Mouse (Mus musculus): ENCODE measurements at regions not wholly inside any gene's neighbourhood (a gene's known extent, or its start where the extent isn't known, plus 50 kb on each side); places are given as distances from the start of the nearest gene placed in this dataset.

GRCm38 (mm10) chr4:25464069-25464468 is 182.4 kb upstream of the Ufl1 start:
- Histone ChIP-seq H3K36me3 (ENCODE audit: control insufficient read depth, insufficient read depth, low read length) (no peaks in the 10 kb centered on the region), H3K9ac (ENCODE audit: low read depth, low read length) (no peak overlapping the region), H3K4me3 (ENCODE audit: insufficient read depth, low read depth, low read length) (no peak overlapping the region), H3K27me3 (ENCODE audit: control insufficient read depth, insufficient read depth, low read length) (no peaks in the 10 kb centered on the region), H3K27ac (replicated peaks; ENCODE audit: insufficient read depth, low read depth, low read length) (no peak overlapping the region), H3K79me2 (ENCODE audit: control insufficient read depth, insufficient read depth, low read length) (no peaks in the 10 kb centered on the region), H3K4me1 (ENCODE audit: control insufficient read depth, insufficient read depth, low read length) (no peaks in the 10 kb centered on the region)
- no peak for DNase-seq (ENCODE audit: extremely low read depth, low read depth, low spot score)
- WGBS: 95% methylated on average over 1 of the region's 1 CpGs
- TF ChIP-seq POLR2A (IDR thresholded peaks at IDR 0.05; ENCODE audit: extremely low read depth, insufficient read depth, low read length): no peak

GRCm38 (mm10) chr4:25460127-25460526 is 178.5 kb upstream of the Ufl1 start:
- WGBS: 98% methylated on average over 1 of the region's 1 CpGs
- Histone ChIP-seq H3K79me2 (ENCODE audit: control insufficient read depth, insufficient read depth, low read length) (no peaks in the 10 kb centered on the region), H3K9ac (ENCODE audit: low read depth, low read length) (no peak overlapping the region), H3K4me3 (ENCODE audit: insufficient read depth, low read depth, low read length) (no peak overlapping the region), H3K27ac (replicated peaks; ENCODE audit: insufficient read depth, low read depth, low read length) (no peak overlapping the region), H3K36me3 (ENCODE audit: control insufficient read depth, insufficient read depth, low read length) (no peaks in the 10 kb centered on the region), H3K4me1 (ENCODE audit: control insufficient read depth, insufficient read depth, low read length) (peaks cover under 1% of the 10 kb centered on the region; the same call in 1 of the 2 replicates), H3K27me3 (ENCODE audit: control insufficient read depth, insufficient read depth, low read length) (no peaks in the 10 kb centered on the region)
- DNase-seq (ENCODE audit: extremely low read depth, low read depth, low spot score): no peak
- TF ChIP-seq POLR2A (IDR thresholded peaks at IDR 0.05; ENCODE audit: extremely low read depth, insufficient read depth, low read length) (no peak), CTCF (IDR thresholded peaks at IDR 0.05; ENCODE audit: low read depth, low read length) (no peak)

- H3K79me2 ChIP-seq (ENCODE audit: control insufficient read depth, insufficient read depth, low read length): no peaks in the 10 kb centered on the region
- no peak overlapping the region for H3K27ac ChIP-seq (replicated peaks; ENCODE audit: insufficient read depth, low read depth, low read length)
- 29% methylated on average over 3 of the region's 3 CpGs for WGBS
- no peak for TF ChIP-seq CTCF (IDR thresholded peaks at IDR 0.05; ENCODE audit: low read depth, low read length)
- TF ChIP-seq POLR2A (IDR thresholded peaks at IDR 0.05; ENCODE audit: extremely low read depth, insufficient read depth, low read length): no peak
- H3K4me3 ChIP-seq (ENCODE audit: insufficient read depth, low read depth, low read length): no peak overlapping the region
- no peaks in the 10 kb centered on the region for H3K27me3 ChIP-seq (ENCODE audit: control insufficient read depth, insufficient read depth, low read length)
- no peak overlapping the region for H3K9ac ChIP-seq (ENCODE audit: low read depth, low read length)
- H3K4me1 ChIP-seq (ENCODE audit: control insufficient read depth, insufficient read depth, low read length): peaks cover 3% of the 10 kb centered on the region; the same call in 1 of the 2 replicates
- peak; percentile 98 for DNase-seq (ENCODE audit: extremely low read depth, low read depth, low spot score)
- no peaks in the 10 kb centered on the region for H3K36me3 ChIP-seq (ENCODE audit: control insufficient read depth, insufficient read depth, low read length)
Measured at GRCm38 (mm10) chr4:25454752-25455151, 173.1 kb upstream of the Ufl1 start.

- TF ChIP-seq CTCF (IDR thresholded peaks at IDR 0.05; ENCODE audit: low read depth, low read length) (no peak), POLR2A (IDR thresholded peaks at IDR 0.05; ENCODE audit: extremely low read depth, insufficient read depth, low read length) (no peak)
- Histone ChIP-seq H3K27ac (replicated peaks; ENCODE audit: insufficient read depth, low read depth, low read length) (no peak overlapping the region), H3K9ac (ENCODE audit: low read depth, low read length) (no peak overlapping the region), H3K4me1 (ENCODE audit: control insufficient read depth, insufficient read depth, low read length) (peaks cover 3% of the 10 kb centered on the region; the same call in 1 of the 2 replicates), H3K4me3 (ENCODE audit: insufficient read depth, low read depth, low read length) (no peak overlapping the region), H3K36me3 (ENCODE audit: control insufficient read depth, insufficient read depth, low read length) (no peaks in the 10 kb centered on the region), H3K27me3 (ENCODE audit: control insufficient read depth, insufficient read depth, low read length) (no peaks in the 10 kb centered on the region), H3K79me2 (ENCODE audit: control insufficient read depth, insufficient read depth, low read length) (no peaks in the 10 kb centered on the region)
- 92% methylated on average over 6 of the region's 6 CpGs for WGBS
- no peak for DNase-seq (ENCODE audit: extremely low read depth, low read depth, low spot score)
Measured at GRCm38 (mm10) chr4:25453127-25453806, 171.6 kb upstream of the Ufl1 start.

GRCm38 (mm10) chr4:25451865-25452264 is 170.2 kb upstream of the Ufl1 start:
- Histone ChIP-seq H3K4me3 (ENCODE audit: insufficient read depth, low read depth, low read length) (no peak overlapping the region), H3K4me1 (ENCODE audit: control insufficient read depth, insufficient read depth, low read length) (peaks cover 3% of the 10 kb centered on the region; the same call in 1 of the 2 replicates), H3K79me2 (ENCODE audit: control insufficient read depth, insufficient read depth, low read length) (no peaks in the 10 kb centered on the region), H3K27me3 (ENCODE audit: control insufficient read depth, insufficient read depth, low read length) (no peaks in the 10 kb centered on the region), H3K27ac (replicated peaks; ENCODE audit: insufficient read depth, low read depth, low read length) (no peak overlapping the region), H3K36me3 (ENCODE audit: control insufficient read depth, insufficient read depth, low read length) (no peaks in the 10 kb centered on the region), H3K9ac (ENCODE audit: low read depth, low read length) (no peak overlapping the region)
- TF ChIP-seq POLR2A (IDR thresholded peaks at IDR 0.05; ENCODE audit: extremely low read depth, insufficient read depth, low read length) (no peak), CTCF (IDR thresholded peaks at IDR 0.05; ENCODE audit: low read depth, low read length) (no peak)
- DNase-seq (ENCODE audit: extremely low read depth, low read depth, low spot score): no peak
- WGBS: 86% methylated on average over 6 of the region's 6 CpGs

GRCm38 (mm10) chr4:25432203-25432602 is 150.6 kb upstream of the Ufl1 start:
- DNase-seq (ENCODE audit: extremely low read depth, low read depth, low spot score): peak; percentile 87
- no peaks in the 10 kb centered on the region for H3K4me1 ChIP-seq (ENCODE audit: control insufficient read depth, insufficient read depth, low read length)
- TF ChIP-seq POLR2A (IDR thresholded peaks at IDR 0.05; ENCODE audit: extremely low read depth, insufficient read depth, low read length): no peak
- TF ChIP-seq CTCF (IDR thresholded peaks at IDR 0.05; ENCODE audit: low read depth, low read length): no peak
- no peak overlapping the region; the same call in 1 of the 2 replicates for H3K4me3 ChIP-seq (ENCODE audit: insufficient read depth, low read depth, low read length)
- peak overlapping the region; percentile 8; the same call in 1 of the 2 replicates for H3K27ac ChIP-seq (replicated peaks; ENCODE audit: insufficient read depth, low read depth, low read length)
- H3K9ac ChIP-seq (ENCODE audit: low read depth, low read length): no peak overlapping the region
- H3K36me3 ChIP-seq (ENCODE audit: control insufficient read depth, insufficient read depth, low read length): no peaks in the 10 kb centered on the region
- 76% methylated on average over 8 of the region's 8 CpGs for WGBS
- no peaks in the 10 kb centered on the region for H3K79me2 ChIP-seq (ENCODE audit: control insufficient read depth, insufficient read depth, low read length)
- H3K27me3 ChIP-seq (ENCODE audit: control insufficient read depth, insufficient read depth, low read length): no peaks in the 10 kb centered on the region
